Mouse (Mus musculus): Measurements from ENCODE around the gene Siva1. TPM values are rescaled to one million over a fixed set of nuclear protein-coding genes. Genes with fewer than 3 reads are reported as not detected.

Siva1 gene
- polyA plus RNA-seq, 1 experiment from 2014 or later, result 296 TPM

GRCm38 (mm10) chr12:112651778-112652439, 7.4 kb downstream of the Siva1 start:
- no peak for ATAC-seq (ENCODE audit: low FRiP score, low TSS enrichment)
- H3K9ac ChIP-seq (replicated peaks; ENCODE audit: low read length), result no peak overlapping the region
- peaks cover 13% of the 10 kb centered on the region; the same call in 1 of the 2 replicates for H3K4me1 ChIP-seq (ENCODE audit: insufficient read depth, low read length)
- H3K27me3 ChIP-seq (ENCODE audit: insufficient read depth, low read length), result no peaks in the 10 kb centered on the region
- WGBS, result 70% methylated on average over 5 of the region's 5 CpGs
- no peaks in the 10 kb centered on the region for H3K9me3 ChIP-seq (ENCODE audit: low read length)
- H3K4me3 ChIP-seq (ENCODE audit: low read length), result no peak overlapping the region
- H3K36me3 ChIP-seq (ENCODE audit: insufficient read depth, low read length), result peaks cover 84% of the 10 kb centered on the region
- H3K4me2 ChIP-seq (replicated peaks; ENCODE audit: low read depth, low read length), result no peak overlapping the region
- no peak overlapping the region for H3K27ac ChIP-seq (ENCODE audit: low read length)

DNA sequence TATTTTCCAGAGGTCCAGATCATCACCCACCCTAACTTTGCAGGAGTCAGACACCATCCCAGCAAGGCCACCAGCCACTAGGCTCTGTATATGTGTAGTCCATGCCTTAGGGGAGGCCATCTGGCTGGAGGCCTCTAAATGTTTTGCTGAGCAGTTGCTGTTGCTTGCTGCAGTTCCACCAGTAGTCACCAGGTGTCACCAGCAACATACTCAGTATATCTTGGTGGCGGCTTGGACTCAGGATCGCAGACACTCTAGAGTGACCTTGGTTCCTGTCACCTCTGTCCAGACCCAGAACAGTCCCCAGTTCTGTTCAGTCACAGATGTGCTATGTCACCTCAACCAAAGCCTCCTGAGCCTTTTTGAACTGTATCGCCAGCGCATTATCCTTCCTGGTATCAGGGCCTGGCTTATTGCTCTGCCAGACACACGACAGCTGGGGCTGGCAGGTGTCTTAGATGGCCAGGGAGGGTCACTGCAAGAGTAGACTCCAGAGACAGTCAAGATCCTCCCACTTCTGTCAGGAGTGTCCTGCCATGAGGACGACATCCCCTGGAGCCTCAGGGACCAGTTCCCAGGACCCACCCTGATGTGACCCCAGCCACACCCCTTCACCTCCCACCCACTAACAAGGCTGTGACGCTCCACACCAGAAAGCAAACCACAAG, 8.8 kb downstream of the Siva1 start:
- ATAC-seq (ENCODE audit: low FRiP score, low TSS enrichment), result peak; percentile 58
- Histone ChIP-seq H3K9me3 (ENCODE audit: low read length) (no peaks in the 10 kb centered on the region), H3K36me3 (ENCODE audit: insufficient read depth, low read length) (peaks cover 84% of the 10 kb centered on the region), H3K4me1 (ENCODE audit: insufficient read depth, low read length) (peaks cover 13% of the 10 kb centered on the region; the same call in 1 of the 2 replicates), H3K27ac (ENCODE audit: low read length) (no peak overlapping the region), H3K27me3 (ENCODE audit: insufficient read depth, low read length) (no peaks in the 10 kb centered on the region), H3K4me3 (ENCODE audit: low read length) (no peak overlapping the region), H3K9ac (replicated peaks; ENCODE audit: low read length) (no peak overlapping the region), H3K4me2 (replicated peaks; ENCODE audit: low read depth, low read length) (no peak overlapping the region)
- WGBS, result 37% methylated on average over 7 of the region's 7 CpGs

- Histone ChIP-seq H3K36me3 (ENCODE audit: insufficient read depth, low read length) (peaks cover 84% of the 10 kb centered on the region), H3K27me3 (ENCODE audit: insufficient read depth, low read length) (no peaks in the 10 kb centered on the region), H3K4me3 (ENCODE audit: low read length) (no peak overlapping the region), H3K9ac (replicated peaks; ENCODE audit: low read length) (no peak overlapping the region), H3K4me2 (replicated peaks; ENCODE audit: low read depth, low read length) (no peak overlapping the region), H3K27ac (ENCODE audit: low read length) (peak overlapping the region; percentile 39; the same call in 1 of the 2 replicates), H3K4me1 (ENCODE audit: insufficient read depth, low read length) (peaks cover 13% of the 10 kb centered on the region; the same call in 1 of the 2 replicates), H3K9me3 (ENCODE audit: low read length) (no peaks in the 10 kb centered on the region)
- ATAC-seq (ENCODE audit: low FRiP score, low TSS enrichment), result no peak
- 77% methylated on average over 5 of the region's 5 CpGs for WGBS
These were observed 9.6 kb downstream of the Siva1 start for GRCm38 (mm10) chr12:112654076-112654475.

DNA sequence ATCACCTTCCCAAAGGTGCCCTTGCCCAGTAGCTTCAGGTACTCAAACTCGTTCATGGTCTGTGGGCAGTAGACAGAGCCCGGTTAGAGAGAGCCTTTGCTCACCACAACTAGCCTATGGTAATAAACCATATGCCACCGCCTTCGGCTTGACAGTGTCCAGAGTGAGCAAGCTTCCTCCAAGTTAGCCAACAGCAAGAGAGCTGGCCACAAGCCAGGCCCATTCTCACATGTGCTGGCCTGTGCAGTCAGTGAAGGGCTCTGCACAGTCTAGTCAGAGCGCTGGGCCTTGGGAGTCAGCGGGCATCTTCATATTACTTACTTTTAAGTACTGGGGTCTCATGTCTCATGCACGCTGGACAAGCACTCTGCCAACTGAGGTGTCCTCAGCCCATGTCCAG, 14.1 kb downstream of the Siva1 start:
- H3K4me1 ChIP-seq (ENCODE audit: insufficient read depth, low read length), result peaks cover 40% of the 10 kb centered on the region
- 94% methylated on average over 7 of the region's 7 CpGs for WGBS

DNA sequence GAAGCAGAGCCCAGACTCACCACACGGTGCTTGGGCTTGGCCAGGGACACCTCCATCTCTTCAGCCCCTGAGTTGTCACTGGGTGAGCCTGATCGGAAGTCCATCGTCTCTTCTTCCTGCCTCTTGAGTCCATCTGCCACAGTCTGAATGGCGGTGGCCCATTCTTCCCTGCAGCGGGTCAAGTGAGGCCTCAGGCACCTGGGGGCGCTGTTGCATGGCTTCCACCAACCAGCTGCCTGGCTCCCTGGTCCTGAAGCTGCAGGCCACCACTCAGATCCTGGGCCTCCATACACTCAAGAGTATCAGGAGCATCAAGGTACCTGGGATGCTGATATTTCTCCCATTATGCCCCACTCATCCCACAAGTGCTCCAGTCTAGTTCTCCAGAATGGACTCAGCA, 14.6 kb downstream of the Siva1 start:
- no peak overlapping the region for H3K9ac ChIP-seq (replicated peaks; ENCODE audit: low read length)

More for the DNA sequence above, 14.1 kb downstream of the Siva1 start:
- H3K27me3 ChIP-seq (ENCODE audit: insufficient read depth, low read length), result no peaks in the 10 kb centered on the region
- no peaks in the 10 kb centered on the region for H3K9me3 ChIP-seq (ENCODE audit: low read length)
- H3K27ac ChIP-seq (ENCODE audit: low read length), result no peak overlapping the region
- peaks cover 79% of the 10 kb centered on the region for H3K36me3 ChIP-seq (ENCODE audit: insufficient read depth, low read length)
- no peak for ATAC-seq (ENCODE audit: low FRiP score, low TSS enrichment)
- no peak overlapping the region for H3K4me3 ChIP-seq (ENCODE audit: low read length)
- no peak overlapping the region for H3K9ac ChIP-seq (replicated peaks; ENCODE audit: low read length)
- no peak overlapping the region for H3K4me2 ChIP-seq (replicated peaks; ENCODE audit: low read depth, low read length)

DNA sequence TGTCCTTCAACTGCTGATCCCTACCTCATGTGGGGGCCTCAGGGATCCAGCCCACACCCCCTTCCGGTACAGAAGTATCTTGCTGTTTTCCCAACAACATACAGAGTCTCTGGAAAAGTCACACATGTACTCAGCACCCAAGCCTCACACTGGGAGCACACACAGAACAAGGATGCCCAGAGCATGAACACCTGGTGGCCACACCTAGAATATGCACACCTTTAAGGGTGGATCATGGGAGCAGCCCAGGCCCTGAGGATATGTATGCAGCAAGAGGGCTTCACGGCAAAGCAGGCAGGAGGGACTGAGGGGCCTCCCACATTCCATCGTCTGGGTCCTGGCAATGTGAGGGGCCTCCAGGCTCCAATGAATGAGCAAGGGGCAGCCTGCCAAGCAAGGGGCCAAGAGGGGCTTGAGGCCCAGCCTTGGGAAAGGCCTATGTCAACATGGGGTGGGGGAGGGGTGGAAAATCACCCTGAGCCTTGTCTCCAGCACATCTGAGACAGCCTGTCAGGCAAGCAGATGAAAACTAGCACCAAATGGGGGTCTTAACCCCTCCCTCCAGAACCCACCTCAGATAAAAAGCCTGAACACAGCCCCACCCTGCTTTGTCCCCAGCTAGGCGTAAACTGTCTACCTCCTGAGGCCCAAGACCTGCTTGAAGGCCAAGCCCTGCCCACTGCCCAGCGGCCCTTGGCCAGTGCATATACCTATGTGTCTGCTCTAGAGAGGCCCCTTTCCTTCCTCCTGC, 16.3 kb downstream of the Siva1 start:
- no peaks in the 10 kb centered on the region for H3K9me3 ChIP-seq (ENCODE audit: low read length)
- H3K36me3 ChIP-seq (ENCODE audit: insufficient read depth, low read length), result peaks cover 61% of the 10 kb centered on the region
- H3K27me3 ChIP-seq (ENCODE audit: insufficient read depth, low read length), result no peaks in the 10 kb centered on the region
- 24% methylated on average over 5 of the region's 5 CpGs for WGBS
- ATAC-seq (ENCODE audit: low FRiP score, low TSS enrichment), result peak; percentile 80
- peak overlapping the region; percentile 42 for H3K9ac ChIP-seq (replicated peaks; ENCODE audit: low read length)
- peak overlapping the region; percentile 83 for H3K27ac ChIP-seq (ENCODE audit: low read length)
- peak overlapping the region; percentile 10 for H3K4me2 ChIP-seq (replicated peaks; ENCODE audit: low read depth, low read length)
- H3K4me3 ChIP-seq (ENCODE audit: low read length), result no peak overlapping the region
- peaks cover 50% of the 10 kb centered on the region for H3K4me1 ChIP-seq (ENCODE audit: insufficient read depth, low read length)

More for the DNA sequence above, 14.6 kb downstream of the Siva1 start:
- Histone ChIP-seq H3K27me3 (ENCODE audit: insufficient read depth, low read length) (no peaks in the 10 kb centered on the region), H3K4me3 (ENCODE audit: low read length) (no peak overlapping the region), H3K4me1 (ENCODE audit: insufficient read depth, low read length) (peaks cover 40% of the 10 kb centered on the region), H3K4me2 (replicated peaks; ENCODE audit: low read depth, low read length) (no peak overlapping the region), H3K9me3 (ENCODE audit: low read length) (no peaks in the 10 kb centered on the region), H3K27ac (ENCODE audit: low read length) (no peak overlapping the region), H3K36me3 (ENCODE audit: insufficient read depth, low read length) (peaks cover 76% of the 10 kb centered on the region)
- no peak for ATAC-seq (ENCODE audit: low FRiP score, low TSS enrichment)
- WGBS, result 90% methylated on average over 6 of the region's 6 CpGs

GRCm38 (mm10) chr12:112661327-112661605, 16.8 kb downstream of the Siva1 start:
- no peak for ATAC-seq (ENCODE audit: low FRiP score, low TSS enrichment)
- peaks cover 55% of the 10 kb centered on the region for H3K4me1 ChIP-seq (ENCODE audit: insufficient read depth, low read length)
- H3K27ac ChIP-seq (ENCODE audit: low read length), result peak overlapping the region; percentile 83
- peak overlapping the region; percentile 10; the same call in 1 of the 2 replicates for H3K4me2 ChIP-seq (replicated peaks; ENCODE audit: low read depth, low read length)
- H3K9ac ChIP-seq (replicated peaks; ENCODE audit: low read length), result peak overlapping the region; percentile 42
- H3K36me3 ChIP-seq (ENCODE audit: insufficient read depth, low read length), result peaks cover 56% of the 10 kb centered on the region
- H3K4me3 ChIP-seq (ENCODE audit: low read length), result no peak overlapping the region
- no peaks in the 10 kb centered on the region for H3K9me3 ChIP-seq (ENCODE audit: low read length)
- no peaks in the 10 kb centered on the region for H3K27me3 ChIP-seq (ENCODE audit: insufficient read depth, low read length)
- WGBS, result 67% methylated on average over 3 of the region's 3 CpGs

GRCm38 (mm10) chr12:112661851-112662250, 17.4 kb downstream of the Siva1 start:
- ATAC-seq (ENCODE audit: low FRiP score, low TSS enrichment), result no peak
- H3K4me1 ChIP-seq (ENCODE audit: insufficient read depth, low read length), result peaks cover 61% of the 10 kb centered on the region
- no peak overlapping the region for H3K4me2 ChIP-seq (replicated peaks; ENCODE audit: low read depth, low read length)
- no peaks in the 10 kb centered on the region for H3K9me3 ChIP-seq (ENCODE audit: low read length)
- H3K27ac ChIP-seq (ENCODE audit: low read length), result peak overlapping the region; percentile 83
- no peak overlapping the region for H3K4me3 ChIP-seq (ENCODE audit: low read length)
- peaks cover 50% of the 10 kb centered on the region for H3K36me3 ChIP-seq (ENCODE audit: insufficient read depth, low read length)
- WGBS, result 61% methylated on average over 9 of the region's 9 CpGs
- H3K9ac ChIP-seq (replicated peaks; ENCODE audit: low read length), result 0 out of 2 replicates have a peak overlapping the region, but pooled peaks have one; percentile 35
- H3K27me3 ChIP-seq (ENCODE audit: insufficient read depth, low read length), result no peaks in the 10 kb centered on the region

DNA sequence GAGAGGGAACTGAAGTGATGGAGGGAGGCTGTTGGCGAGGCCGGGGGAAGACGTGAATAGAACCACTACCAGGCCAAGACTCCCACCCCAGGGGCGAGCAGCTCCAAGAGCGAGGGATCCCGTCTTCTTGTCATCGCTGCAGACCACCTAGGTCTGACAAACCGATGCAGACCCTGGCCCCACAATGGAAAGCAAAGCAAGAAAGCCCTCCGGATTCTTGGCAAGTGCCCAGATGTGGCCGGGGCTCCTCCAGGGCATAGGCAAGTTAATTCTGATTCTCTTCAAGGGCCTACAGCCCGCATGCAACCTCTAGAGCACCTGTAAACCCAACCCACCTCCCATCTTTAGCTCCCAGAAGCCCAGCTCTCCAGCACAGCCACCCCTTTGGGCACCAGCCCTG, 18.8 kb downstream of the Siva1 start:
- Histone ChIP-seq H3K27me3 (ENCODE audit: insufficient read depth, low read length) (no peaks in the 10 kb centered on the region), H3K4me1 (ENCODE audit: insufficient read depth, low read length) (peaks cover 71% of the 10 kb centered on the region)

More for the DNA sequence above, 18.8 kb downstream of the Siva1 start:
- no peaks in the 10 kb centered on the region for H3K9me3 ChIP-seq (ENCODE audit: low read length)
- H3K9ac ChIP-seq (replicated peaks; ENCODE audit: low read length), result no peak overlapping the region
- WGBS, result 77% methylated on average over 11 of the region's 11 CpGs
- peaks cover 47% of the 10 kb centered on the region for H3K36me3 ChIP-seq (ENCODE audit: insufficient read depth, low read length)
- ATAC-seq (ENCODE audit: low FRiP score, low TSS enrichment), result no peak
- H3K27ac ChIP-seq (ENCODE audit: low read length), result no peak overlapping the region
- H3K4me2 ChIP-seq (replicated peaks; ENCODE audit: low read depth, low read length), result no peak overlapping the region
- no peak overlapping the region for H3K4me3 ChIP-seq (ENCODE audit: low read length)

Measured in kidney, embryonic 16.5 days (tissue).